Mouse (Mus musculus) kidney, embryonic 15.5 days (tissue): Measurements from ENCODE around the gene Dkc1. TPM values are rescaled to one million over a fixed set of nuclear protein-coding genes. Genes with fewer than 3 reads are reported as not detected.

Experiments used
- ATAC-seq: fragments of 200-750 bp; cut with Nextera tagmentation; replicated peaks from 2 replicates; pipeline ENCODE4 v1.8.0; 2017; ENCODE audit warnings: moderate TSS enrichment; ENCODE audit not compliant: low FRiP score
- H3K27ac ChIP-seq: fragments of 300-500 bp; sonication (generic); 2 replicates; pipeline ENCODE4 v1.5.1; 2015; ENCODE audit warnings: mild to moderate bottlenecking, inconsistent platforms
- H3K27me3 ChIP-seq: fragments of 300-500 bp; sonication (generic); 2 replicates; pipeline ENCODE4 v1.6.1; 2015; ENCODE audit warnings: inconsistent platforms
- H3K36me3 ChIP-seq: fragments of 300-500 bp; sonication (generic); 2 replicates; pipeline ENCODE4 v1.6.1; 2015; ENCODE audit warnings: inconsistent platforms
- H3K4me1 ChIP-seq: fragments of 300-500 bp; sonication (generic); 2 replicates; pipeline ENCODE4 v1.6.1; 2015; ENCODE audit warnings: inconsistent platforms
- H3K4me2 ChIP-seq: fragments of 300-500 bp; sonication (generic); 2 replicates; pipeline ENCODE4 v1.6.1; 2015; ENCODE audit warnings: moderate library complexity, mild to moderate bottlenecking, inconsistent platforms
- H3K4me3 ChIP-seq: fragments of 300-500 bp; sonication (generic); replicated peaks from 2 replicates; pipeline ENCODE4 v1.5.1; 2015; ENCODE audit warnings: mild to moderate bottlenecking, inconsistent platforms
- H3K9ac ChIP-seq: fragments of 300-500 bp; sonication (generic); 2 replicates; pipeline ENCODE4 v1.6.1; 2015; ENCODE audit warnings: mild to moderate bottlenecking, inconsistent platforms
- H3K9me3 ChIP-seq: fragments of 300-500 bp; sonication (generic); replicated peaks from 2 replicates; pipeline ENCODE4 v1.6.1; 2016; ENCODE audit warnings: inconsistent platforms
- WGBS: fragments of 180-500 bp; shearing (Covaris S2); methylation state at CpG from one replicate; pipeline ENCODE4 v1.1.7; 2015; ENCODE audit warnings: mixed read lengths; 5-methylcytosine and 5-hydroxymethylcytosine counted together
- polyA plus RNA-seq: library from polyadenylated mRNA; unstranded; fragments of >200 nt; fragmentation: Nextera tagmentation; extraction: Ambion mirVana; gene quantifications from 2 replicates; pipeline ENCODE4 v1.2.1, GENCODE M21; 2015

Dkc1 gene
- 144 and 173 TPM in 2 replicates for polyA plus RNA-seq

DNA sequence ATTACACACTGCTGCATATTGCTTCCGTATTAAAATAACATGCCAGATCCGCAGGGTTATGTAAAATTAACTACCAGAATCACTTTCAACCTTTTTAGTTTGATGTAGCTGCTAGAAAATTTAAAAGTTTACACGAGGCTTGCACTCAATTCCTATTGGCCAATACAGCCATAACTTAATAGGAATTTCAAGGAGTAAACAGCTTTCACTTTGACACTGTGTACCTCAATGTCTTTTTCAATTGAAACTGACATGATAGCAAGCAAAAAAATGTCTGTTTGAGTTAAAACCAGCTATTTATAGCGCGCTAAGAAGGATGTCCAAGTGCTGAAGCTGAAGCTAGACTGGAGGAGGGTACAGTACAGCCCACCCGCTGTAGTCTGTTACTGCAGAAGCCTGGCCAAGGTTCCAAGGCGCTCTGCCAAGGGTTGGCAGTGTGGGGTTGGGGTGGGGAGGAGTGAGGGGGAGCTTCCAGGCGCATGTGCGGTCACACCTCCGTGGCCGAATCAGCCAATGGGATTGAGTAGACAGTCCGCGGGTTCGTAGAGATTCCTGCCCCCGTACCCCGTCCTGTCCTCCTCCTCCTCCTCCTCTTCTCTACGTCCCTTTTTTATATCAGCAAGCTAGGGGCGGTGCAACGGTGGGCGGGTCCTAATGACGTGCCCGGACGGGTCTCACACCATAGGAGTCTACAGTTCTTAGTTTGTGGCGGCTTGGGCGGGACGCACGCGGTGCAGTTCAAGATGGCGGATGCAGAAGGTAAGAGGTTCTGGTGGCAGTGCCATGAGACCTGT is at the start of gene Dkc1:
Gene Dkc1 (plus strand): TSS at position 486 of the 794 bp plus-strand sequence.
- ATAC-seq = peak; percentile 99

DNA sequence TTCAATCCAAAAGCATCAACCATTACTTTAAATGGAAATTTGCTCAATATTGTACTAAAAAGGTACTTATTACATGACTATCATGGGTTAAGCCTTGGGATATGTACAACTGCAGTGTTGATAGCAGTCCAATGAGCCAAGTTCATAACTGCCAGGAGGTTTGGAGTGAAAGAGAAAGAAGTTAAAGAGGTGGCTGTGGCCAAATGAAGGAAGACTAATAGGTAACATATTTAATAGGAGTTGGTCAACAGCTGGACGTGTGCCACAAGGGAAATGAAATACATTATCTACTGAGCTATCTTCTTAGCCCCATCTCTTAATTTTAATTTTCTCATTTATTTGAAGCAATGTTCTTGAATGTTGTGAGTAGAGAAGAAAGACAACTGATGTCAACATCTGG is 49.7 kb upstream of the Dkc1 start:
- H3K27ac ChIP-seq = no peak overlapping the region
- ATAC-seq = no peak
- 75% methylated on average over 1 of the region's 1 CpGs for WGBS

More for the DNA sequence above, at the start of gene Dkc1:
- Histone ChIP-seq H3K27ac (peak within 1 kb of the TSS; percentile 81), H3K9me3 (no peaks in the 10 kb centered on the region), H3K9ac (peak within 1 kb of the TSS; percentile 55), H3K4me2 (peak within 1 kb of the TSS; percentile 60), H3K27me3 (no peaks in the 10 kb centered on the region), H3K36me3 (peaks cover 18% of the 10 kb centered on the region), H3K4me3 (peak within 1 kb of the TSS; percentile 60), H3K4me1 (no peaks in the 10 kb centered on the region)
- 24% methylated on average over 29 of the region's 29 CpGs for WGBS

DNA sequence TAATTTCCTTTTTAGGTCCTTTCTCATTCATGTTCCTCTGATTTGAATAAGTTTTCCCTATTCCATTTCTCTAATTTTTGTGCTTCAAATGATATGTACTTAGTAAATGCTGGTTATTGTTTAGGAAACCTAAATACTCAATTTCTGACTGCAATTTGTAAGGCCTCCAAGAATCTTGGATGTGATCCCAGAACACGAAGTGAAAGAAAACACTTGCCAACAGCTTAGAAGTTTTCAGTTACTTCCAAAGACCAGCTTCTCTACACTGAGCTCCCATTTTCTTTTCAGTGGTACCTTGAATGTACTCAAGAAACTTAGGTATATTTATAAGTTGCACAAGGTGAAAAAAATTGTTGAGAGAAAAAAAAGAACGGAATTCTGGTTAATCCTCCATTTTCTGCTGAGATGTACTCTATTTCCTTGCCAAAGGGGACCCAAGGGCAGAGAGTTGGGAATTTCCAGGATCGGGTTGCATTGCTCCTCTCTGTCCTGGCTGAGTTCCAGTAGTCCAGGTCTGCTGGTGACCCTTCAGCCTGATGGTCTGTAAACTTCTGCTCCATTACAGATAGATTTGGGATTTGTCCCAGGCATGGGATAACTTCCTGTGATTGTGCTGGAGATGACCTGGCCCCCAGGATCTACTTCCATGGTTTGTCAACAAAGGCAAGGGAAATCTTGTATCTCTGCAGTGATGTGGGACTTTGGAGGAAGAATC is 48.6 kb upstream of the Dkc1 start:
- no peak overlapping the region for H3K9ac ChIP-seq
- ATAC-seq = no peak
- peak overlapping the region; percentile 22; the same call in 1 of the 2 replicates for H3K27ac ChIP-seq
- H3K4me2 ChIP-seq = no peak overlapping the region
- H3K27me3 ChIP-seq = no peaks in the 10 kb centered on the region
- no peak overlapping the region for H3K4me3 ChIP-seq
- H3K4me1 ChIP-seq = no peaks in the 10 kb centered on the region
- 41% methylated on average over 3 of the region's 3 CpGs for WGBS
- no peaks in the 10 kb centered on the region for H3K9me3 ChIP-seq
- no peaks in the 10 kb centered on the region for H3K36me3 ChIP-seq

More for the DNA sequence above, 49.7 kb upstream of the Dkc1 start:
- no peaks in the 10 kb centered on the region for H3K9me3 ChIP-seq
- no peaks in the 10 kb centered on the region for H3K27me3 ChIP-seq
- H3K4me3 ChIP-seq = no peak overlapping the region
- H3K9ac ChIP-seq = no peak overlapping the region
- no peaks in the 10 kb centered on the region for H3K4me1 ChIP-seq
- no peak overlapping the region for H3K4me2 ChIP-seq
- no peaks in the 10 kb centered on the region for H3K36me3 ChIP-seq

DNA sequence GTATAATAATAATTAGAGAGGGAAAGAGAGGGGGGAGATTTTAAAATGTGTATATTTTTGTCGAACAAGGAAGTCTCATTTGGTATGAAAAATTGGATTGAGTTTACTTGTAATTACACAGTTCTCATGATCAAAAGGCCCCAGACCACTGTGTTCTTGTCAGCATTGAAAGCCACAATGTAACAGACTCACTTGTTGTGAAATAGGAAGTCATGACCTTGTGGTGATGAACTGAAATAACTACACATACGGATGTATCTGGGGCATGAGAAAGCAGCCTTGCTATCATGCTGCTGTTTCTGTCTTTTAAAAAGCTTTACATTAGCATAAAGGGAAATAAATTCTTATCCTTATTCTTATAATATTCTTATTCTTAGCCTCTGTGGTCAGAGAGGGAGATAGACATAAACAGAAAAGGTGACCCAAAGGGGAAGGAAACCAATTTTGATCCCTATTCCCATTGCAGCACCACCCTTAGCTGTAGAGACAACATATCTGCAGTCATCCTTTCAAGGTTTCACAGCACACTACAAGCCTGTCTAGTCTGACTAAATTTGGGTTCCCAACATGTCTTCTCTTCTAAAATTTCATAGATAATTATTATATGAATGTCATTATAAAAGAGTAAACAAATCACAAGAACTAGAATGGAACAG is 39.4 kb upstream of the Dkc1 start:
- no peak overlapping the region for H3K4me2 ChIP-seq
- ATAC-seq = no peak
- H3K4me1 ChIP-seq = no peaks in the 10 kb centered on the region
- H3K27ac ChIP-seq = no peak overlapping the region
- no peaks in the 10 kb centered on the region for H3K9me3 ChIP-seq
- H3K36me3 ChIP-seq = no peaks in the 10 kb centered on the region
- H3K4me3 ChIP-seq = no peak overlapping the region
- WGBS = 84% methylated on average over 2 of the region's 2 CpGs
- H3K9ac ChIP-seq = no peak overlapping the region
- H3K27me3 ChIP-seq = no peaks in the 10 kb centered on the region

- 63% methylated on average over 2 of the region's 2 CpGs for WGBS
- no peak overlapping the region for H3K9ac ChIP-seq
- H3K4me1 ChIP-seq = no peaks in the 10 kb centered on the region
- H3K9me3 ChIP-seq = no peaks in the 10 kb centered on the region
- no peak overlapping the region for H3K4me2 ChIP-seq
- no peaks in the 10 kb centered on the region for H3K36me3 ChIP-seq
- no peaks in the 10 kb centered on the region for H3K27me3 ChIP-seq
- ATAC-seq = no peak
- no peak overlapping the region for H3K27ac ChIP-seq
- no peak overlapping the region for H3K4me3 ChIP-seq
Observed at GRCm38 (mm10) chrX:75082351-75082750, 13.3 kb upstream of the Dkc1 start.

DNA sequence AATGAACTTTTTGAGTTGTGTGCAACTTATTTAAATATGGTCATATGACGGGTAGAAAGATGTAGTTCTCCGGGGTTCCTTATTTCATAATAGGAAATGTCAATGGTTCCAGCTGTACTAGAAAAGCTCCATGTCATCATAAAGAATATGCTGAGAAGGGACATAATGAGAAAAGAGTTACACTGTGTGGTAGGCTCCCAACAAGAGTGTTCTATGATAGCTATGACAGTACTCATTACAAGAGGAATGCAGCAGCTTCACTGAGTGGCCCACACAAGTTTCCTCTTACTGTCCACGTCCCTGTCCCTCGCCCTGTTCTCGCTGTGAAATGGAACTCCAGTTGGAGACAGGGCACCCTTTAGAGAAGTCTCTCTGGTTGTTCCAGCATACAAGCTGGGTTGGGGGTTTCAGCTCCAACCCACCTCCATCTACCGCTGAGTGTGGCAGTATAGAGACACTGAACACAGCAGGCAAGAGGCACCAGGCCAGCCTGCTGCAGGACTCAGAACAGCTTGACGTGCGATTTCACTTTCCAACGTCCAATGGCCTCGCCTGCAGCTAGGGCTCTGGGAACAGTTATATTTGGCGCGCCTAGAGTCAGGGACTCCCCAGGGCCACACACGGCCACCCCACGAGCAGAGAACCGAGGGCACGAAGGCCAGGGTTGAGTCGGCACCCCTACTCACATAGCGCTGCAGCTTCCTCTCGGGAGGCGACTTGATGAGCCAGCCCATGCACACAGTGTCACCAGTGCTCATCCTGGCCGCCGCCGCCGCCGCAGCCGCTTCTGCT is 11.5 kb upstream of the Dkc1 start:
- Histone ChIP-seq H3K36me3 (no peaks in the 10 kb centered on the region), H3K27me3 (no peaks in the 10 kb centered on the region), H3K9me3 (no peaks in the 10 kb centered on the region), H3K9ac (peak overlapping the region; percentile 33; the same call in 1 of the 2 replicates), H3K4me3 (peak overlapping the region; percentile 51), H3K27ac (no peak overlapping the region), H3K4me2 (peak overlapping the region; percentile 69), H3K4me1 (no peaks in the 10 kb centered on the region)
- 22% methylated on average over 25 of the region's 26 CpGs for WGBS
- peak; percentile 62; the same call in 1 of the 2 replicates for ATAC-seq

GRCm38 (mm10) chrX:75084774-75085508 is 10.7 kb upstream of the Dkc1 start, which contains the start of gene Gab3:
Gene Gab3 (minus strand): TSS chrX:75085458.
- Histone ChIP-seq H3K4me1 (no peaks in the 10 kb centered on the region), H3K36me3 (no peaks in the 10 kb centered on the region), H3K9me3 (no peaks in the 10 kb centered on the region), H3K9ac (peak within 1 kb of the TSS; percentile 33; the same call in 1 of the 2 replicates), H3K27ac (no peak within 1 kb of the TSS), H3K4me3 (peak within 1 kb of the TSS; percentile 51), H3K4me2 (peak within 1 kb of the TSS; percentile 69), H3K27me3 (no peaks in the 10 kb centered on the region)
- peak; percentile 92 for ATAC-seq
- WGBS = 13% methylated on average over 8 of the region's 17 CpGs

DNA sequence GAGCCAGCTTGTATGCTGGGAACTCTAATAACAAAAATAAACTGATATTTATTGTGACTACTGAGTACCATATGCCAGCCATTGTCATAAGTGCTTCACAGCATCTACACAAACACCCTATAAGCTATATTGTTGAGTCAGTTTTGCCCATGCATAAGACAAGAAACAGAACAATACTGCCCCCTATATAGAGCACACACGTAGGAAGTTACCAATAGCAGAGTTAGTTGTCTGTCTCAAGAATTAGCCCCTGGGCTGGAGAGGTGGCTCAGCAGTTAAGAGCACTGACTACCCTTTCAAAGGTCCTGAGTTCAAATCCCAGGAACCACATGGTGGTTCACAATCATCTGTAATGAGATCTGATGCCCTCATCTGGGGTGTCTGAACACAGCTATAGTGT is 10.0 kb upstream of the Dkc1 start:
- H3K9me3 ChIP-seq = no peaks in the 10 kb centered on the region
- H3K27ac ChIP-seq = no peak overlapping the region
- H3K9ac ChIP-seq = no peak overlapping the region
- WGBS = 19% methylated on average over 1 of the region's 1 CpGs
- no peak overlapping the region for H3K4me2 ChIP-seq
- H3K36me3 ChIP-seq = no peaks in the 10 kb centered on the region
- ATAC-seq = no peak
- H3K27me3 ChIP-seq = no peaks in the 10 kb centered on the region
- no peak overlapping the region for H3K4me3 ChIP-seq
- H3K4me1 ChIP-seq = no peaks in the 10 kb centered on the region

DNA sequence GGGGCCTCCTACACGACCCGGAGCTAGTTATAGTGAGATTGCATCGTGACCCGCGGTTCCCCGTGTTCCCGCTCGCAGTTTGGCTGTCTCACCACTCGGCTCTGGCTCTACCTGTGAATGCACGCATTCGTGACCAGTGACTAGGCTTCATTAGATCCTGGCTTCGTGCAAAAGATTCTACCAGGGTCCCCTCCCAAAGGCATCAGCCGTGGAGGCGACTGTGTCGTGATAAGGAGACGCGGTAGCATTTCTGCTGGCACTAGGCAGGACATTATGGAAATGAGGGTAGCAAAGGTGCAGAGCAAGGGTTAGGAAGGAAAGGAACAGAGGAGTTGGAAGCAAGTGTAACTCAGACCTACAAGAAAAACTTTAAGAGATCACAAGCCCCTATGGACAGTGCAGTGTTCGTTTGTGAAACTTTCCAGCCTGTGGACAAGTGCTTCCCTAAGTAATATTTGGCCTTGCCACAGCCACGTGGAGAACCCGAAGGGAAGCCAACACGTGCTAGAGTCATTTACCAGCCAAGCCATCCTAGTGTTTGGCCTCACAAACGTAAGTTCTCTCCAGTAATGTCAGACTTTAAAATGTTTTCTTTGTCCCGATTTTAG is 613 bp downstream of the Dkc1 start:
- no peak; the same call in none of the 2 replicates for ATAC-seq
- peak overlapping the region; percentile 60 for H3K4me2 ChIP-seq
- peak overlapping the region; percentile 55 for H3K9ac ChIP-seq
- no peaks in the 10 kb centered on the region for H3K4me1 ChIP-seq
- 19% methylated on average over 23 of the region's 23 CpGs for WGBS
- peaks cover 25% of the 10 kb centered on the region for H3K36me3 ChIP-seq
- no peaks in the 10 kb centered on the region for H3K27me3 ChIP-seq
- peak overlapping the region; percentile 81 for H3K27ac ChIP-seq
- peak overlapping the region; percentile 60 for H3K4me3 ChIP-seq
- no peaks in the 10 kb centered on the region for H3K9me3 ChIP-seq

- Histone ChIP-seq H3K4me1 (no peaks in the 10 kb centered on the region), H3K9ac (no peak overlapping the region), H3K9me3 (no peaks in the 10 kb centered on the region), H3K4me2 (no peak overlapping the region), H3K27ac (no peak overlapping the region), H3K36me3 (peaks cover 45% of the 10 kb centered on the region), H3K4me3 (no peak overlapping the region), H3K27me3 (no peaks in the 10 kb centered on the region)
- WGBS = 85% methylated on average over 8 of the region's 8 CpGs
- ATAC-seq = no peak
Observed at GRCm38 (mm10) chrX:75098799-75099198, 3.1 kb downstream of the Dkc1 start.
